Mouse (Mus musculus) stomach, postnatal 0 days (tissue): ENCODE results near the gene Slc9a9.

Experiments used
- CTCF ChIP-seq: IDR thresholded peaks from 2 replicates; pipeline ENCODE4 v1.5.1; 2016; ENCODE audit warnings: antibody characterized with exemption, low read depth, mild to moderate bottlenecking, moderate library complexity
- EP300 ChIP-seq: optimal IDR thresholded peaks from 2 replicates; pipeline ENCODE3; 2016; ENCODE audit warnings: antibody characterized with exemption

DNA sequence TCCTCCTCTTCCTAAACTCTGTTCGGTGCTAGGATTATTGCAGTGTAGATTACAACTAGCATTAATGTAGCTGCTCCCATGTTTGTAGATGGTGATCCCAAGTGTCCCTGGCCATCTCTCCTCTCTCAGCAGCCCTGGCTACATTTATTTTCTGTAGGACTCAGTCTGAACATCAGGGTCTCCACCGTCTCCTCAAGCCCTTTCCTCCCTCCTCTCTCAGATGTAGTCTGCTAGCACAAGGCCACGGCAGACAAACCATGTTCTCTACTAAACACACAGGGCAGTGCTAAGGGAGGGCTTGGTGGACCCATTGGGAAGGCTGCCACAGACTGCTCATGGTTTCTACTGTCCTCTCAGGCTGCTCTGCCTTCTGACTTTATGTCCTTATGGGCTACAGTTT lies 397.3 kb downstream of the Slc9a9 start:
- TF ChIP-seq EP300 (no peak), CTCF (no peak)
